Mouse (Mus musculus) myocyte (in vitro differentiated cells): ENCODE data around the gene Golt1b.

ENCODE experiments used
- CEBPB ChIP-seq: IDR thresholded peaks from 2 replicates; pipeline ENCODE4 v1.6.1; 2011; ENCODE audit warnings: mild to moderate bottlenecking, moderate library complexity; ENCODE audit not compliant: poor library complexity, insufficient read depth, severe bottlenecking
- E2F4 ChIP-seq: IDR thresholded peaks from one replicate; pipeline ENCODE4 v1.6.1; 2011; ENCODE audit warnings: mild to moderate bottlenecking, control low read depth, moderate library complexity; ENCODE audit not compliant: insufficient read depth
- MAX ChIP-seq: IDR thresholded peaks from one replicate; pipeline ENCODE4 v1.6.1; 2011; ENCODE audit warnings: low read depth, mild to moderate bottlenecking, control low read depth
- MYOD1 ChIP-seq, 3 experiments: IDR thresholded peaks; one replicate each; pipeline ENCODE4 v1.6.1; 2011; ENCODE audit warnings: control low read depth in 2 of 3, low read depth in 2 of 3, mild to moderate bottlenecking in 2 of 3, moderate library complexity in 1 of 3; ENCODE audit not compliant: insufficient read length in 2 of 3, control insufficient read depth in 1 of 3
- MYOG ChIP-seq, 3 experiments: IDR thresholded peaks; one replicate each; pipeline ENCODE4 v1.6.1; 2011; ENCODE audit warnings: control low read depth in 2 of 3, low read depth in 2 of 3, mild to moderate bottlenecking in 2 of 3; ENCODE audit not compliant: insufficient read length in 2 of 3, control insufficient read depth in 1 of 3, insufficient read depth in 1 of 3
- POLR2A ChIP-seq: IDR thresholded peaks from one replicate; pipeline ENCODE4 v1.6.1; 2011; ENCODE audit warnings: low read depth, mild to moderate bottlenecking, control low read depth, moderate library complexity; ENCODE audit not compliant: insufficient read length
- POLR2AphosphoS2 ChIP-seq: IDR thresholded peaks from one replicate; pipeline ENCODE4 v1.6.1; 2011; ENCODE audit warnings: low read depth, control low read depth; ENCODE audit not compliant: insufficient read length
- REST ChIP-seq: IDR thresholded peaks from one replicate; pipeline ENCODE4 v1.6.1; 2011; ENCODE audit warnings: mild to moderate bottlenecking, control low read depth, moderate library complexity; ENCODE audit not compliant: insufficient read depth, insufficient read length
- SRF ChIP-seq: IDR thresholded peaks from one replicate; pipeline ENCODE4 v1.6.1; 2011; ENCODE audit warnings: low read depth; ENCODE audit not compliant: control insufficient read depth, insufficient read length
- TCF12 ChIP-seq: IDR thresholded peaks from one replicate; pipeline ENCODE4 v1.6.1; 2011; ENCODE audit warnings: mild to moderate bottlenecking, control low read depth; ENCODE audit not compliant: poor library complexity, insufficient read depth, severe bottlenecking
- TCF3 ChIP-seq: IDR thresholded peaks from one replicate; pipeline ENCODE4 v1.6.1; 2011; ENCODE audit warnings: low read depth, control low read depth; ENCODE audit not compliant: insufficient read length
- USF1 ChIP-seq: IDR thresholded peaks from one replicate; pipeline ENCODE4 v1.6.1; 2011; ENCODE audit warnings: low read depth, mild to moderate bottlenecking, control low read depth, moderate library complexity

DNA sequence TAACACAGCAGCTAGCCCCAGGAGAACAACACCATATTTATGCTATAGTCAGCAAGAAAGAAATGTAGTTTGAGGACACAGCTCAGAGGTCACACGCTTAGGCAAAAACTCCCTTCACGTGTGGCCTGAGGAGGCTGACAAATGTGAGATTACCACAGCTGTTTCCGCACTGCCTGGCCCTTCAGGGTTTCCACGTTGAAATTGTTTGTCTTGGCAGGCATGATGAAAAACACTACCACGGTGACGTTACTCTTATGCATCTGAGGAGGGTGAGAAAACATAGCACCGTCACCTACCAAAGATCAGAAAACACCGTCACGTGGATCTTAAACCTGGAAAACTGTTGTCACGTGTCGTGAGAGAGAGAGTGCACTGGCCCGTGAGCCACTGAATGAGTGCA, 64.4 kb downstream of the Golt1b start:
- TF ChIP-seq POLR2A (no peak), MAX (no peak), USF1 (no peak), MYOG (IDR thresholded peaks at IDR 0.05; ENCODE audit: control insufficient read depth in 1 of 3, insufficient read depth in 1 of 3, insufficient read length in 2 of 3, low read depth in 2 of 3) (no peak), E2F4 (no peak), TCF3 (no peak), POLR2AphosphoS2 (no peak), CEBPB (no peak), TCF12 (no peak), MYOD1 (IDR thresholded peaks at IDR 0.05; ENCODE audit: control insufficient read depth in 1 of 3, insufficient read length in 2 of 3, low read depth in 2 of 3) (no peak), SRF (no peak), REST (no peak)
